Mouse (Mus musculus): ENCODE data around the gene Akain1.

The Akain1 gene

GRCm38 (mm10) chr17:69438990-69439491 lies at the start of gene Akain1:
Gene Akain1, plus strand, starts transcription at chr17:69439326.
- ATAC-seq (ENCODE audit: insufficient number of reproducible peaks, low FRiP score, low TSS enrichment), result peak; percentile 88

- no peak for ATAC-seq (ENCODE audit: insufficient number of reproducible peaks, low FRiP score, low TSS enrichment)
Observed at GRCm38 (mm10) chr17:69396147-69397033, 42.7 kb upstream of the Akain1 start.

- no peak for ATAC-seq (ENCODE audit: insufficient number of reproducible peaks, low FRiP score, low TSS enrichment)
Observed at GRCm38 (mm10) chr17:69397163-69397562, 42.0 kb upstream of the Akain1 start.

- ATAC-seq (ENCODE audit: insufficient number of reproducible peaks, low FRiP score, low TSS enrichment), result no peak
Observed at GRCm38 (mm10) chr17:69398092-69398491, 41.0 kb upstream of the Akain1 start.

GRCm38 (mm10) chr17:69401146-69401545 lies 38.0 kb upstream of the Akain1 start:
- no peak for ATAC-seq (ENCODE audit: insufficient number of reproducible peaks, low FRiP score, low TSS enrichment)

GRCm38 (mm10) chr17:69416163-69416562 lies 23.0 kb upstream of the Akain1 start:
- no peak for ATAC-seq (ENCODE audit: insufficient number of reproducible peaks, low FRiP score, low TSS enrichment)

- peak; percentile 96 for ATAC-seq (ENCODE audit: insufficient number of reproducible peaks, low FRiP score, low TSS enrichment)
Observed at GRCm38 (mm10) chr17:69416920-69417661, 22.0 kb upstream of the Akain1 start.

- no peak for ATAC-seq (ENCODE audit: insufficient number of reproducible peaks, low FRiP score, low TSS enrichment)
Observed at GRCm38 (mm10) chr17:69417724-69418373, 21.3 kb upstream of the Akain1 start.

- ATAC-seq (ENCODE audit: insufficient number of reproducible peaks, low FRiP score, low TSS enrichment), result no peak
Observed at GRCm38 (mm10) chr17:69421592-69421991, 17.5 kb upstream of the Akain1 start.

GRCm38 (mm10) chr17:69437836-69438235 lies 1.3 kb upstream of the Akain1 start:
- no peak for ATAC-seq (ENCODE audit: insufficient number of reproducible peaks, low FRiP score, low TSS enrichment)

GRCm38 (mm10) chr17:69438486-69438885 lies 640 bp upstream of the Akain1 start:
- no peak for ATAC-seq (ENCODE audit: insufficient number of reproducible peaks, low FRiP score, low TSS enrichment)

GRCm38 (mm10) chr17:69439571-69440480 lies 700 bp downstream of the Akain1 start:
- peak; percentile 47 for ATAC-seq (ENCODE audit: insufficient number of reproducible peaks, low FRiP score, low TSS enrichment)

GRCm38 (mm10) chr17:69441041-69441440 lies 1.9 kb downstream of the Akain1 start:
- no peak for ATAC-seq (ENCODE audit: insufficient number of reproducible peaks, low FRiP score, low TSS enrichment)

GRCm38 (mm10) chr17:69448679-69449078 lies 9.6 kb downstream of the Akain1 start:
- no peak for ATAC-seq (ENCODE audit: insufficient number of reproducible peaks, low FRiP score, low TSS enrichment)

- no peak for ATAC-seq (ENCODE audit: insufficient number of reproducible peaks, low FRiP score, low TSS enrichment)
Observed at GRCm38 (mm10) chr17:69461680-69462079, 22.6 kb downstream of the Akain1 start.

- no peak for ATAC-seq (ENCODE audit: insufficient number of reproducible peaks, low FRiP score, low TSS enrichment)
Observed at GRCm38 (mm10) chr17:69463037-69463436, 23.9 kb downstream of the Akain1 start.

- no peak for ATAC-seq (ENCODE audit: insufficient number of reproducible peaks, low FRiP score, low TSS enrichment)
Observed at GRCm38 (mm10) chr17:69471171-69471570, 32.0 kb downstream of the Akain1 start.

- no peak for ATAC-seq (ENCODE audit: insufficient number of reproducible peaks, low FRiP score, low TSS enrichment)
Observed at GRCm38 (mm10) chr17:69472401-69472800, 33.3 kb downstream of the Akain1 start.

- no peak for ATAC-seq (ENCODE audit: insufficient number of reproducible peaks, low FRiP score, low TSS enrichment)
Observed at GRCm38 (mm10) chr17:69474084-69474483, 35.0 kb downstream of the Akain1 start.

GRCm38 (mm10) chr17:69475423-69475822 lies 36.3 kb downstream of the Akain1 start:
- peak; percentile 68 for ATAC-seq (ENCODE audit: insufficient number of reproducible peaks, low FRiP score, low TSS enrichment)
